Mouse (Mus musculus) layer of hippocampus, adult 11-12 months (tissue): ENCODE results near the gene Robo2.
"Not testable (repeated sequence)": the region's sequence is repeated elsewhere in the genome, so short reads cannot be mapped to it uniquely, and the experiment has no call there.

Experiments used
- DNase-seq: peaks from one replicate; pipeline ENCODE4 v3.0.0; 2022; ENCODE audit warnings: low spot score

The Robo2 gene

DNA sequence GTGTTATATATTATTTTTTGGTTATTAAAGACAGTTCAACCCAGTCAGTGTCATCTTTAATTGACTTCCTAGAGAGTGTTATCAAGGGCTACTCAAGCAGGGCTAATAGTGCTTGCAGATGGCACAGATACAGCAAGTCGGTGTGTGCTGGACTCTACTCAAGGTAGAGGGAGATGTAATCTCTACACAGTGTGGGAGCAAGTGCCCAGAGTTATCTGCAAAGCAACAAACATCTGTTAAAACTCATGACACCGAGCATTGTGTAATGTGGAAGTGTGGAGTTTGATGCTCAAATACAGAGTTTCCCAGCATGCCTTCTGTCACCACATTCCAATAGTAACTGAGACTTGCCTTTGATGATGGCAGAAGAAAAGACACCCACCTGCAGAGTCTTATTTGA, 345.7 kb downstream of the Robo2 start:
- no peak for DNase-seq

DNA sequence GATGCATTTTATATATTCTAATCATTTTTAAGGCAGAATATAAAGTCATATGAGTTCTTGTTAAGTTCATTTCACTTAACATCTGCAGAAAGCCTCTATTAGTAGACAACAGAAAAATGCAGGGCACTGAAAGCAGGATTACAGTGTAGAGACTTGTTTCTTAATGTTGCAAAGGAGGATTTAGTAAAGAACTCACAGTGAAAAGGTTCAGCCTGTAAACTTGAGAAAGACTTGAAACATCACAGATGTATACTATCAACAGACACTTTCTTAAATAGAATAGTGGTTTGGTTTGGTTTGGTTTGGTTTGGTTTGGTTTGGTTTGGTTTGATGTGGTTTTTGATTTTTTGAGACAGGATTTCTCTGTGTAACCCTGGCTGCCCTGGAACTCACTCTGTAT, 349.7 kb downstream of the Robo2 start:
- DNase-seq = no peak

DNA sequence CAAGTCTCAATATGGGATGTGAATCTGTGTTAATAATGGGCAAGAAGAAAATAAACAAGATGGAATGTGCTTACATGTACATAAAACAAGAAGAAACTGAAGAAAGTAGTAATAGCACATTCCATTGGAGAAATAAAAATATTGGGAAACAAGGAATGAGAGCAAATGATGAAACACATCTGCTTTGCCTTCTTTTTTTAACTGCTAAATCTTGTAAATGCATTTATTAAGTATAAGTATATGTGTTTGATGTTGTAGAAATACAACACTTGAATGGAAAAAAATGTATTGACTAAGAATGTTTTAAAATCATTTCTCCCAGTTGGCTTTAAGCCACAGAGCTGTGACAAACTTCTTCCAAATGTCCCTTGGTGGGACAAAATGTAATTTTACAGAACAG, 350.1 kb downstream of the Robo2 start:
- no peak for DNase-seq

DNA sequence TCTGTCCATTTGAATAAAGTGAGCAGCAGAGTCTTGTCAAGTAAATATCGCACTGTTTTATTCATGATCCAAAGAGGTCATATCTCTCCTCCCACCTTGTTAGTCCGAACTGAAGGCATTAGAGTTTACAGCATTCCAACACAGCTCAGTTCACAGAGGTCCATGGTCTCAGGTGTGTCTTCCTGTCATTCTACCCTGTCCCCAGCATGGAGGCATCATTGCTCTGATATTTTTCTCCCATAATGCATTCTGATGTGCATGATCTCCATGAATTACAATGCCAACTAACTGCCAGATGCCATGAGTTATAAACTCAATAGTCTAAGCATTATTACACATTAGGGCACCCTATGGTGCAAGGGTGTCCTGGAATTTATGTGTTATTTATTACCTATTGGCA, 354.7 kb downstream of the Robo2 start:
- DNase-seq = no peak

DNA sequence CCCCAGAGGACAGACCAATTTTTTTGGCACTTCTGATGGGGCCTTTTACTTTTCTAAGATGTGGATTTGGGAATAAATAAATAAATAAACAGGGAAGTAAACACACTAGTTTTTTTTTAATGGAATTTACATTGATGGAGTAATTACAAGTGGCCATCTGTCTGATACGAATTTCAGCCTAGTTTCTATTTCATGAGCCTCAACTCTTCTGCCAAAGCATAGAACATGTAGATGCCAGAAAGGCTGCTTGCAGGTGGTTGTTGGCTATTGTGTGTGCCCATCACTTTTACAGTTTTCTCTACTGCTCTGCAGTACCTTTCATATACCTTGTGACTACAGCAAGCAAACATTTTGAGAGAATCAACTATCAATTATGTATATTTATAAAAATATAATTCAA, 355.4 kb downstream of the Robo2 start:
- no peak for DNase-seq

DNA sequence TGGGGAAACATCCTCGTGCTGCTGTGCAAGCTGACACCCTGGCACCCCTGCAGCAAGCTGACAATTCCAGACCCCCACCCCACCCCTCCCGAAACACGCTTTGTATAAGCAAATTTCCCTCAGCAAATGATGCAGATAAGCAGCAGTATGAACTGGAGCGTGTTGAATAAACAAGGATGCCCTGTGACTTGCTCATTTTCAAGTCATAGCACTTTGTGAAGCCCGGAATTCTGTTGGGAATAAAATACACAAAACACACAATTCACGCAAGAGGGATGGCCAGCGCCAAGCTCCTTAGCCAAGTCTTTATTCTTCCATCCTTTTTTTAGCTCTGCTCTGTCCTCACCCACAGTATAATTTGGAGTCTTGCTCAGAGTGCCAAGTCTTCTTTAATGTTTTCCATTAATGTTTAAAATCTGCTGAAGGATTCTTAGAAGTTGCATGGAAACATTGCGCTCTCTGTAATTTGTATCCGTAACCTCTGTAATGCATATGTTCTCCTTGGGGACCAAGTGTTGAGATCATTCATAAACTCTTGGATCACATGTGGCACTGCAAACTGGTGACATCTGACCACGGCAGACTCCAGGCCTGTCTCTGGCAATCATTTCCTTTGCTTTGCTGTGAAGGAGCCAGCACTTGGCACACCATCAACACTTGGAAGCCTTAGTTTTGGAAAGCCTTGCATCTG, 356.4 kb downstream of the Robo2 start:
- DNase-seq = peak; percentile 44

DNA sequence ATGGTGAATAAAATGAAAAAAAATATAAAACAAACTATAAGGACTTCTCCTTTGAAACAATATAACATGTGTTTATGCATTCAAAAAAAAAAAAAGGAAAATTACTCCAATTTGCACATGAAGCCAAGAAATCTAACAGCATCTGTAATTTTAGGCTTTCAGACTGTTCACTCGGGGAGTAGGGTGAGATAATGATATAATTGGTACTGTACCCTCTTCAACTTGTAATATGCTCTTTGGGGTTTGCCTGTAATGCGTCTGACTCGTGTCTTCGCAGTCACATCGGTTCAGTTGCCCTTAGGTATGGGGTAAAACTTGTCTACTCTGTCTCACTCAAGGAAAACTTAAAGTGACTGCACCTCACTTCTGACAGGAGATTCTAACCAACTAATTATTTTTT, 362.2 kb downstream of the Robo2 start:
- no peak for DNase-seq

DNA sequence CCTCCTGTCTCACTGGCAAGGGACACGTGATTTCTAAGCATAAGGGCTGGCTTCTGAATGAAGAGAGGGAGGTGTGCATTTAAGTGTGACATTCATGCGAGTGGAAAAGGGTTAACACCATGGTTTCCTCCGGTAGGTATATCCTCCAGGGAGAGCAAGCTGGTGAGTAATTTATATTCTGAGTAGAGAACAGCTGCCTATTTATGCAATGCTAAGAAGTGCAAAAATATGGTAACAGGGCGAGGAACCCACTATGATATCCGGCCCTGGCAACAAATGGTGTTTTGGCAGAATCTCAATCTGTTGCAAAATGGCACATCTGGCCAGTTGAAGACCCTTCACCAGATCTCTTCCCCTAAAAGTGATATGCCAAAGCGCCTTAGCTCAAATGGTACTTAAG, 362.6 kb downstream of the Robo2 start:
- DNase-seq = no peak

DNA sequence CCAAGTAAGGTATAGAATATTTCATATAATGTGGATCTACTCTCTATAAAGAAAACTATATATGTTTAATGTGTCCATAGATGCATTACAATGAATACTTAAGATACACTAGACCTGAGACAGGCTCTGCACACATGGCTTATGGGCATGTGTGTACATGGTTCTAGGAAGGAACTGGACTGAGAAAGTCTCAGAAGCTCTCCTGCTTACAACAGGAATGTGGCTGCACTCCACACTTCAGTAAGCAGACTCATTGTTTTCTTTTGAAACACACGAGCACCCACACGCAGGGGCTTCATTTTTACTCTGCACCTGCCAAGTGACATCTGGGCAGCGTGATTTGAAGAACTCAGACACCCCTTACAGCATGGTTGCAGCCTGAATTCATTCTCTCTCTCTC, 364.4 kb downstream of the Robo2 start:
- no peak for DNase-seq

DNA sequence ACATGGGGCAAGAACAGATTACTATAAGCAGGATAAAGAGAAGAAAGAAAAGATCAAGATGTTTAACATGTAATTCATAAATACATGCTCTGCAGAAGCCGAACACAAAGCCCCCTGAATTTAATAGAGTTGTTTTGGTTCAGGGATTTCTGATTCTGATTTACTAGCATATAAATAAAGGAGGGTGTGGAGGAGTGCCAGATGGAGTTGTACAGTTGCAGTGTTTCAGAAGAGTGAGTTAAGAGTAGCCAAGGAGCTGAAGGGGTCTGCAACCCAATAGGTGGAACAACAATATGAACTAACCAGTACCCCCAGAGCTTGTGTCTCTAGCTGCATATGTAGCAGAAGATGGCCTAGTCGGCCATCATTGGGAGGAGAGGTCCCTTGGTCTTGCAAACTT, 370.8 kb downstream of the Robo2 start:
- DNase-seq = not testable (repeated sequence)

DNA sequence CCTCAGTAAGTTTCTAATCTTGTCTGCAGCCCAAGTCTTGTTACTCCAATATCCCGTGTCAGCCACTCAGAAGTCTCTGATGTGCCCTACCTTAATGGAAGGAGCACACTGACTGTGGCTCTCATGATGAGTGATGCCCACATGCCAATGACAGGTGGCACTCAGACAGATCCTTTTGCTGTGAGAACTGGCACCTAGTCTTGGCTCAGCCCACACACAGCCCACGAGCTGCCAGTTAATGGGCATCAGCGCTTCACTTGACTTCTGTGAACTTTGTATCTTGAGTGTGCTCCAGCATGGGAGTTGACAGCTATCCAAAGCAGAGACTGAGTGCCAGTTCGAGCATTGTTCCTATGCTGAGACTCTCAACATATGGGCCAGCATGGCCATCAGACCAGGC, 383.8 kb downstream of the Robo2 start:
- DNase-seq = no peak

DNA sequence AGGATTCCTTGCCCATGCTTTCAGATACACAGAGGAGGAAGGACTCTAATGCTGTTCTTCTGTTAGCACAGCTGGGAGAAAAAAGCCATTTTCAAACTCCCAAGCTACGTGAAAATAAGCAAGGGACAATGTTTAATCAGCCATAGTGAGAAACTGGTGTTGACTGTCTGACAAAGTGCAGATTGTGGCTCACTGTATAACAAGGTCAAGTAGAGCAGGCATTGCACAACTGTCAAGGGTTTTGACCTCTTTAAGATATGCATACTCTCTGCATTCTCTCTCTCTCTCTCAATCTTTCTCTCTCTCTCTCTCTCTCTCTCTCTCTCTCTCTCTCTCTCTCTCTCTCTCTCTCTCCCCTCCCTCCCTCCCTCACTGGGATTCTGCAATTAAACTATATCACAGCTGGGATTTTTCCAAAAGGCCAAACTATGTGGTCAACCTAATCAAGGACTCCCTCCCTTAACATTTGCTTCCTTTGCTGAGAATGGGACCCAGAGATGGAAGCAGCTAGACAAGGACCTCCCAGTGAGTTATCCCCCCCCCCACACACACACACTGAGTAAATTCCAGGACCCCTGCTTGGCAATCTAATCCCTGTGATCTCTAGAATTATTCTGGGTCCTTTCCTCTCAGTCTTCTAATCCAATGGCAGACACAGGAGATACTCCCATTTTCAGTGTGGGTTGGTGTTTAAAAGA, 389.2 kb downstream of the Robo2 start:
- no peak for DNase-seq

DNA sequence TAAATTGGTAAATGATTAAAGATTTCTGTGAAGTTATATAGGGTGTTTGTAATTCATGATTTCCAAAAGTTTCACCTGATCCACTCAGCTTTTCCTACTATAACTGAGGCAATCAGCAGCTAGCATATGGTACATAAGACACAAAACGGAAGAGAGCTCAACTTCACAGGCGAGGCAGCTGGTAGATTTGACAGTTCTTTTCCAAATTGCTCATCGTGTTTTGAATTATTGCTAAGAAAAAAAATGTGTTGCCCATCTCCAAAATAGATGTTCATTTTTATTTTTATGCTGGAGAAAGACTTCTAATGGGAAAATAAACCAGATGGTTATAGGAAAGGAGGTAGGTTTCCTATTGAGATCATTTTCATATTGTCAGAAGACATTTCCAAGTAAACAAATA, 405.9 kb downstream of the Robo2 start:
- peak; percentile 51 for DNase-seq

DNA sequence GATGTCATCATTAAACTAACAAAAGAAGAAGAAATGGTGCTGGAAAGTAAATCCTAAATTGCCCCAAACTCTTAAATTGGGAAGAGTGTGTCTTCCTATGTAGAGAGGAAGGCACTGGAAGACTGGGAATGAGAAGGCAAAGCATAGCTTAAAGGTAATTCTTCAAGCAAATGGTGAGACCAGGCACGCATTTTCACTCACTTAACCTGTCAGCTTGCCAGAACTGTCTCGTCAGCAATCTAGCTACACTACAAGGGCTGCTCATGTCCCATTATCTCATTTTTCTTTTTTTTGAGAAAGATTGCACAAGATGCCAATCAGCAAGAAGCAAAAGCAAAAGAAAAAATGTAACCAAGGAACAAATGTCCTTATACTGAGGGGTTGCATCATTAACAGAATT, 410.3 kb downstream of the Robo2 start:
- DNase-seq = no peak

DNA sequence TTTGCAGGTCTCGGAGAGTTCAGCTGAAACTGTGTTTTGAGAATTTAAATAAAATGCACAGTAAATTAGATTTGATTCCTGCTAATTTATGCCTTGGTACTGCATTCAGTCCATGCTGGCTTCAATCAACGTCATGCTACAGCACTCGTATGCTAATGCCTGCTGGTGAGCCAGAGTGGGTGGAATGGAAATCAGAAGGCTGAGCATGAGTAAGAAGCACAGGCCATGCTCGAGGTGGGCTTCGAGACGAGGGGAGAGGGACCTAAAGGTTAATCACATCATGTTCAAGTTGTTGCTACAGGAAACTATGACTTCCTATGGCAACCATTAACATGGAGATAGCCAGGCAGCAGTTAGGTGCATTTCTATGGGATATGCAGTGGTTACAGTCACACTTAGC, 420.4 kb downstream of the Robo2 start:
- DNase-seq = no peak

DNA sequence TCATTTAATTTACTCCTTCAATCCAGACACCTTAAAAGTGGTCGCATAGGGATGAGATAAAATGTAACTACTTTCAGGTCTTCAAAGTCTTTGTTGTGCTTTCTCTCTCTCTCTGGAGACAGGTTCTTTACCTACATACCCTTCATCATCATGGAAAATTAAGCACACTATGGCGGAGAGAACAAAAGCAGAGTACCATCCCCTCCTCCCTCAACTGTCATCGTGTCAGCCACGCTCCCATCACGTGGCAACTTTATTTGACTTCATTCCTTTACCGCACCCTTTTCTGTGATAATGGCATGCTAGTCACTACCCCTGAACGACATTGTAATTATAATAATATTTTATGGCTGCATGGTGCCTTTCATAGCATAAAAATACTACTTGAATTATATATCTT, 442.1 kb downstream of the Robo2 start:
- DNase-seq = no peak

DNA sequence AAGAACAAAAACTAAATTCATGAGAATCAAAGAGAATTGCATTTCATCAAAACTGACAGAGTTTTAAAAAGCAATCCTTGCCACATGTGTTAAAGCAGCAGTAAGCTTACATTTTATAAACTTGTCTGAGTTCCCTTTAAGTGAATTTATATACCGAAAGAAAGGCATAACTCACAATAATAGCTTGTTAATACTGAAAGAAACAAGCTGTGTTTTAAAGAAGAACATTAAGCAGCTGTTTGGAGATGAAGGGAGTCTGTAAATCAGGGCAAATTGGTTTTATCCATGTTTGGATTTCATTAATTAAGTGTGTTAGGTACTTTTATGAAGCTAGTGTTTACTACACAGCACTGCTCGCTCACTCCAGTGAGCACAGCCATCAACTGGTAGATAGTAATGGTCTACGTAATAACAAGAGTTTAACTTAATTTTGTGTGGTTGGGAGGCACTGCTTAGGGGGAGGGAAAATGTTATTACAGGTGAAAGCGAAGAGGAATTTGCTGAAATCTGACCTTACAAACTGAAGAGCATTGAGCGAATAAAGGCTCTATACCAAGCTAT, 447.2 kb downstream of the Robo2 start:
- DNase-seq = no peak

DNA sequence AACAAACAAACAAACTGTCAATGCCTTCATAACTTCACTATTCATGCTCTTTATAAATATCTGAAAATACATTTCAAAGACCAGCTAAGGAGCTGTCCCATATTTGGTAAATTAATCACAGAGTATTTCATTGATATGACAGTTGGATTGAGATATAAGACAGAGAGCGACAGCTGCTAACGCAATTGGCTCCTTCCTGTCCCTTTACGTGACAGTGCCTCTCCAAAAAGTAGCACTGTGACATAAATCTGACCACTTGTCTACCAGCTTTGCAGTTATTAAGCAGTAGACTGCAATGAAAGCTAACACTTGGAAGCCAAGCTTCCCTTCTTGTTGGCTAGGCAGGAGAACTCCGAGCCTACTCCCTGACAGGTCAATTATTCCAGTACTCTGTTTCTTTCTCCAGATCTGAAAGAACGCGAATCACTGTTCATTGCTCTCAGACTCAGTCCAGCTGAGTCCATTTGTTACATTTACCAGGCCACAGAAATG, 452.1 kb downstream of the Robo2 start:
- DNase-seq = no peak

DNA sequence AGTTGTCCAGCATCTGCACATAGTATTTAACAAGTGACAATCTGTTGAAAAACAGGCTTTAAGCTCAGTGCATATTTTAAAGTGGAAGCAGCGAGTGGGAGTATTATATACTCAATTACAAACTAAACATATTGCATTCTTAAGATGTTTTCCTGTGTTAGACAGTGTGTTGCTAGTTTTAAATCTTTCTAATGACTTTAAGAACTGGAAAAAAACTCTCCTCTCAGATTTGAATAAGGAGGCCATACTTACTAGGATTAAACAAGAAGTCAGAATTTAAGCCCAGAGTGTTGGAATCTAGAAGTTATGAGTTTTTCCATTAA, 453.1 kb downstream of the Robo2 start:
- no peak for DNase-seq

DNA sequence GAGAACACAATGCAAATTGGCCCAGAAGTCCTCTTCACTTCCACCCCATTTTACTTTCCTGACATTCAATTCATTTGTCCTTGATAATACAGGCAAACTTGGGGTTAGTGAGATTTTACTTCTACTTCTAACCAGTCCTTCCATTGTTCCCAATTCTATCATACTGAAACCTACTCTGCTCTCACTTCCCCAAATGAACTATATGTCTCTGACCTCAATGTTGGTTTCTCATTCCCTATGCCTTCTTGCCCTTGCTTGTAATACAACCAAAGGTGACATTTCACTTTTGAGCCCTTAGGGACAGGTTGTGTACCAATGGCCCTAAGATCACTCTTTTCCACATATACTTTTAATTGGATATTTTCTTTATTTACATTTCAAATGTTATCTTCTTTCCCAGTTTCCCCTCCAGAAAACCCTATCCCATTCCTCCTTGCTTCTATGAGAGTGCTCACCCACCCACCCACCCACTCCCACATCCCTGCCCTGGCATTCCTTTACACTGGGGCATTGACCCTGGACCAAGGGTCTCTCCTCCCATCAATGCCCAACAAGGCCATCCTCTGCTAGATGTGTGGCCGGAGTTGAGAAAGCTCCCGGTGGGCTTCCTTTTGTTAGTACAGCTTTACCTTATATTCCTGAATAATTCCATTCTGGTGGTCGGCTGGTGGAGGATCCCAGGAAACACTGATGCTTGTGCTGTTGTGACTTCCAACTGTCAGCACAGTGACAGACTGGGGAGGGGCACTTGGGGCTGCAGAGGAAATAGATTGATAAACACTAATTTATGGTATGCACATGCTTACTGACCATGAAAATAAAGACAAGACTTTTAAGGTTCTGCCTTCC, 453.7 kb downstream of the Robo2 start:
- no peak for DNase-seq

DNA sequence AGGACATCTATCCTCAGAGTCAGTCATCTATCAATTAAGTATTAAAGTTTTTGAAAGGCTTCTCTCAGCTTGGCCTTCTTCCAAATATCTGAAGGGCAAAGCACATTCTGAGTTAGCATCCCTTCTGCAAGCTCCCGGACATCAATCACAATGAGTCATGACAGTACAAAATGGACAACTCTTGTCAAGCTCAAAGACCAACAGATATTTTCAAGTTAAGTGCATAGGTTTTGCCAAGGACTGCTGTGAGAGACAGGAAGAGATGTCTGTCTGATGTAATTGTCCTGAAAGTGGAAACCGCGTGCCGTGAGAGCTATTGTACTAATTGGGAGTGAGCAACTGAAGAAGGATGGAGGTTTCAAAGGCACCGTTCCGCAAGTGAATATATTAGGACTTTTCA, 465.5 kb downstream of the Robo2 start:
- no peak for DNase-seq

DNA sequence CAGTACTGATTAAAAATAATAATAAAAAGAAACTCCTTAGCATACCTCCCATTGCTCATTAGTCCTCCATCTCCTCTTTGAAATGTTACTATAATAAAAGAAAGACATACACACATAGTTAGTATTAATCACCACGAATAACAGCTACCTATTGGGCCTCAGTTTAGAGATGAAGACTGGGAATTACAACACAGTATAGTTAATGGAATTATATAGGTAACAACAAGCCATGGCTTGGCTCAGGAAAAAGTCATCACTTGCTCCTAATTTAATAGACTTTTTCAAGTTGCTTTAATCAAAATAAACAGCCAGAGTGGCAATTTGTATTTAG, 471.4 kb downstream of the Robo2 start:
- DNase-seq = no peak
